Comparison of ENCODE assay signal across 13 mouse cellular contexts in genomic region chr7:143805199-143805624, GRCm38 (mm10). TPM values are rescaled to one million over a fixed set of nuclear protein-coding genes. Genes with fewer than 3 reads are reported as not detected.
A peak's percentile ranks its signal among the peaks of the same experiment; 100 is the strongest.
DNase-seq lines count a peak whose midpoint lies in the region; ATAC-seq lines count a peak whose summit lies in the region.
"Had no signal": no experiment of that assay in that cellular context is flagged by ENCODE, and none has a peak within 500 bp of the region (broad histone marks: within the 10 kb centered on the region; RNA-seq: fewer than 3 reads in every experiment).

No protein-coding gene starts in this region.

- H3K4me1 ChIP-seq in hindbrain, embryonic 14.5 days (replicated peaks; ENCODE audit: control insufficient read depth, insufficient read depth, low read length), result no peaks in the 10 kb centered on the region
- H3K4me1 ChIP-seq in hindbrain, embryonic 13.5 days (replicated peaks), result no peaks in the 10 kb centered on the region
- no peaks in the 10 kb centered on the region for H3K4me1 ChIP-seq in midbrain, embryonic 14.5 days (ENCODE audit: control insufficient read depth, insufficient read depth, low read length)
- H3K4me1 ChIP-seq in midbrain, embryonic 11.5 days (ENCODE audit: control insufficient read depth, insufficient read depth, low read length), result no peaks in the 10 kb centered on the region
- 0 out of 2 replicates have a peak, but pooled peaks cover 12% of the 10 kb centered on the region for H3K4me1 ChIP-seq in stomach, embryonic 15.5 days
- H3K4me1 ChIP-seq: embryonic facial prominence, embryonic 15.5 days; midbrain, embryonic 10.5 days had no signal

- H3K9me3 ChIP-seq in hindbrain, embryonic 14.5 days (ENCODE audit: control insufficient read depth, low read length), result no peaks in the 10 kb centered on the region
- H3K9me3 ChIP-seq in hindbrain, embryonic 13.5 days, result no peaks in the 10 kb centered on the region
- H3K9me3 ChIP-seq in midbrain, embryonic 14.5 days (ENCODE audit: control insufficient read depth, low read length), result no peaks in the 10 kb centered on the region
- H3K9me3 ChIP-seq in midbrain, embryonic 11.5 days (ENCODE audit: control insufficient read depth, low read length), result no peaks in the 10 kb centered on the region
- H3K9me3 ChIP-seq in stomach, embryonic 15.5 days, result no peaks in the 10 kb centered on the region
- H3K9me3 ChIP-seq: embryonic facial prominence, embryonic 15.5 days; midbrain, embryonic 10.5 days had no signal

- H3K36me3 ChIP-seq in hindbrain, embryonic 14.5 days (replicated peaks; ENCODE audit: control insufficient read depth, insufficient read depth), result peaks cover 72% of the 10 kb centered on the region
- H3K36me3 ChIP-seq in hindbrain, embryonic 13.5 days, result peaks cover 90% of the 10 kb centered on the region
- H3K36me3 ChIP-seq in midbrain, embryonic 14.5 days (ENCODE audit: control insufficient read depth, insufficient read depth, low read length), result peaks cover 66% of the 10 kb centered on the region
- H3K36me3 ChIP-seq in midbrain, embryonic 11.5 days (ENCODE audit: control insufficient read depth, insufficient read depth, low read length), result peaks cover 10% of the 10 kb centered on the region
- H3K36me3 ChIP-seq in stomach, embryonic 15.5 days, result peaks cover 22% of the 10 kb centered on the region

- no peak overlapping the region for H3K9ac ChIP-seq in hindbrain, embryonic 14.5 days
- no peak overlapping the region for H3K9ac ChIP-seq in hindbrain, embryonic 13.5 days
- no peak overlapping the region for H3K9ac ChIP-seq in midbrain, embryonic 14.5 days (replicated peaks; ENCODE audit: low read length)
- H3K9ac ChIP-seq in midbrain, embryonic 11.5 days (ENCODE audit: low read length), result no peak overlapping the region
- no peak overlapping the region for H3K9ac ChIP-seq in stomach, embryonic 15.5 days
- H3K9ac ChIP-seq: embryonic facial prominence, embryonic 15.5 days had no signal

- WGBS in hindbrain, embryonic 14.5 days, result 60% methylated on average over 5 of the region's 5 CpGs
- 66% methylated on average over 5 of the region's 5 CpGs for WGBS in hindbrain, embryonic 13.5 days
- 88% methylated on average over 5 of the region's 5 CpGs for WGBS in midbrain, embryonic 14.5 days
- WGBS in midbrain, embryonic 11.5 days, result 77% methylated on average over 5 of the region's 5 CpGs
- WGBS in stomach, embryonic 15.5 days, result 31% methylated on average over 5 of the region's 5 CpGs

- H3K4me2 ChIP-seq in hindbrain, embryonic 14.5 days (replicated peaks), result no peak overlapping the region
- no peak overlapping the region for H3K4me2 ChIP-seq in hindbrain, embryonic 13.5 days
- H3K4me2 ChIP-seq in midbrain, embryonic 14.5 days (ENCODE audit: low read length), result no peak overlapping the region
- no peak overlapping the region for H3K4me2 ChIP-seq in midbrain, embryonic 11.5 days
- H3K4me2 ChIP-seq in stomach, embryonic 15.5 days, result no peak overlapping the region
- H3K4me2 ChIP-seq: embryonic facial prominence, embryonic 15.5 days had no signal

- H3K27me3 ChIP-seq in hindbrain, embryonic 14.5 days (ENCODE audit: control insufficient read depth, insufficient read depth, low read length), result no peaks in the 10 kb centered on the region
- no peaks in the 10 kb centered on the region for H3K27me3 ChIP-seq in hindbrain, embryonic 13.5 days
- H3K27me3 ChIP-seq in midbrain, embryonic 14.5 days (ENCODE audit: control insufficient read depth, insufficient read depth, low read length), result no peaks in the 10 kb centered on the region
- no peaks in the 10 kb centered on the region for H3K27me3 ChIP-seq in midbrain, embryonic 11.5 days (ENCODE audit: control insufficient read depth, insufficient read depth, low read length)
- H3K27me3 ChIP-seq in stomach, embryonic 15.5 days (replicated peaks), result no peaks in the 10 kb centered on the region
- H3K27me3 ChIP-seq: embryonic facial prominence, embryonic 15.5 days had no signal

- peak; percentile 48; the same call in 1 of the 2 replicates for ATAC-seq in hindbrain, embryonic 14.5 days (ENCODE audit: low FRiP score)
- no peak for ATAC-seq in hindbrain, embryonic 13.5 days (ENCODE audit: low FRiP score)
- no peak for ATAC-seq in midbrain, embryonic 14.5 days (ENCODE audit: low FRiP score, low TSS enrichment)
- no peak for ATAC-seq in midbrain, embryonic 11.5 days (ENCODE audit: low FRiP score)
- peak; percentile 33; the same call in 1 of the 2 replicates for ATAC-seq in stomach, embryonic 15.5 days (ENCODE audit: insufficient read depth, low FRiP score, low read depth)
- ATAC-seq in granulocyte monocyte progenitor cell, adult 5-6 weeks (replicated peaks; ENCODE audit: poor library complexity, severe bottlenecking), result no peak

- H3K4me3 ChIP-seq in hindbrain, embryonic 14.5 days (replicated peaks; ENCODE audit: low read length), result no peak overlapping the region
- H3K4me3 ChIP-seq in hindbrain, embryonic 13.5 days, result no peak overlapping the region
- H3K4me3 ChIP-seq in midbrain, embryonic 14.5 days (replicated peaks; ENCODE audit: low read depth, low read length), result no peak overlapping the region
- H3K4me3 ChIP-seq in midbrain, embryonic 11.5 days (ENCODE audit: low read depth, low read length), result no peak overlapping the region
- no peak overlapping the region for H3K4me3 ChIP-seq in stomach, embryonic 15.5 days (replicated peaks)
- H3K4me3 ChIP-seq: embryonic facial prominence, embryonic 15.5 days; midbrain, embryonic 10.5 days had no signal

- H3K27ac ChIP-seq in hindbrain, embryonic 14.5 days, result no peak overlapping the region
- H3K27ac ChIP-seq in hindbrain, embryonic 13.5 days, result no peak overlapping the region
- no peak overlapping the region for H3K27ac ChIP-seq in midbrain, embryonic 14.5 days (replicated peaks; ENCODE audit: low read depth, low read length)
- H3K27ac ChIP-seq in midbrain, embryonic 11.5 days (ENCODE audit: low read depth, low read length), result no peak overlapping the region
- H3K27ac ChIP-seq in stomach, embryonic 15.5 days, result peak overlapping the region; percentile 23; the same call in 1 of the 2 replicates
- H3K27ac ChIP-seq: embryonic facial prominence, embryonic 15.5 days; midbrain, embryonic 10.5 days had no signal

- peak; percentile 43 for DNase-seq in hindbrain, embryonic 14.5 days (ENCODE audit: low spot score)
- DNase-seq in midbrain, embryonic 14.5 days, result peak; percentile 4
- DNase-seq in midbrain, embryonic 11.5 days (ENCODE audit: low spot score, missing footprints), result no peak
- peak; percentile 30 for DNase-seq in layer of hippocampus, adult 9-10 months (ENCODE audit: low spot score)
- DNase-seq in thymus, postnatal 36 days, result no peak

RNA-seq across cellular contexts. Expression of gene Nadsyn1, which starts 17.4 kb away (rescaled TPM):
- 5.0 and 5.8 TPM in 2 replicates for polyA plus RNA-seq in hindbrain, embryonic 14.5 days (2014; fragmentation: Nextera tagmentation; extraction: Ambion mirVana)
- polyA plus RNA-seq in hindbrain, embryonic 13.5 days (2015; fragmentation: Nextera tagmentation; extraction: Ambion mirVana), result 5.4 and 7.6 TPM in 2 replicates
- 6.5 and 7.1 TPM in 2 replicates for polyA plus RNA-seq in midbrain, embryonic 14.5 days (2014; fragmentation: Nextera tagmentation; extraction: Ambion mirVana)
- 7.9 and 8.3 TPM in 2 replicates for polyA plus RNA-seq in midbrain, embryonic 11.5 days (2014; fragmentation: Nextera tagmentation; extraction: Ambion mirVana)
- 9.8 and 12.3 TPM in 2 replicates for polyA plus RNA-seq in stomach, embryonic 15.5 days (2015; fragmentation: Nextera tagmentation; extraction: Ambion mirVana)
- total RNA-seq in granulocyte monocyte progenitor cell, adult 5-6 weeks (2014; fragmentation: Nextera tagmentation), result 5.1 and 10.5 TPM in 2 replicates
- 13.2 and 16.4 TPM in 2 replicates for total RNA-seq in granulocyte monocyte progenitor cell, adult 5-6 weeks (2017)

RNA-seq across cellular contexts. Expression of gene Dhcr7, which starts 17.7 kb away (rescaled TPM):
- polyA plus RNA-seq in hindbrain, embryonic 14.5 days (2014; fragmentation: Nextera tagmentation; extraction: Ambion mirVana), result 86.1 and 98.6 TPM in 2 replicates
- polyA plus RNA-seq in hindbrain, embryonic 13.5 days (2015; fragmentation: Nextera tagmentation; extraction: Ambion mirVana), result 51.7 and 54.5 TPM in 2 replicates
- polyA plus RNA-seq in midbrain, embryonic 14.5 days (2014; fragmentation: Nextera tagmentation; extraction: Ambion mirVana), result 64.6 and 73.3 TPM in 2 replicates
- polyA plus RNA-seq in midbrain, embryonic 11.5 days (2014; fragmentation: Nextera tagmentation; extraction: Ambion mirVana), result 88.7 and 89.8 TPM in 2 replicates
- 49.9 and 51.1 TPM in 2 replicates for polyA plus RNA-seq in stomach, embryonic 15.5 days (2015; fragmentation: Nextera tagmentation; extraction: Ambion mirVana)
- total RNA-seq in granulocyte monocyte progenitor cell, adult 5-6 weeks (2014; fragmentation: Nextera tagmentation), result 16.8 and 34.7 TPM in 2 replicates
- total RNA-seq in granulocyte monocyte progenitor cell, adult 5-6 weeks (2017), result 6.9 and 15.8 TPM in 2 replicates

RNA-seq across cellular contexts. Expression of gene Mrgpre, which starts 20.9 kb away (rescaled TPM):
- 8.7 and 9.2 TPM in 2 replicates for polyA plus RNA-seq in hindbrain, embryonic 14.5 days (2014; fragmentation: Nextera tagmentation; extraction: Ambion mirVana)
- 3.8 and 4.0 TPM in 2 replicates for polyA plus RNA-seq in hindbrain, embryonic 13.5 days (2015; fragmentation: Nextera tagmentation; extraction: Ambion mirVana)
- 6.9 and 7.2 TPM in 2 replicates for polyA plus RNA-seq in midbrain, embryonic 14.5 days (2014; fragmentation: Nextera tagmentation; extraction: Ambion mirVana)
- 2.7 and 3.7 TPM in 2 replicates for polyA plus RNA-seq in midbrain, embryonic 11.5 days (2014; fragmentation: Nextera tagmentation; extraction: Ambion mirVana)
- polyA plus RNA-seq in stomach, embryonic 15.5 days (2015; fragmentation: Nextera tagmentation; extraction: Ambion mirVana), result 0.90 and 1.6 TPM in 2 replicates
- total RNA-seq in granulocyte monocyte progenitor cell, adult 5-6 weeks (2014; fragmentation: Nextera tagmentation), result 2.6 and 2.9 TPM in 2 replicates
- total RNA-seq in granulocyte monocyte progenitor cell, adult 5-6 weeks (2017), result 0.34 and 0.41 TPM in 2 replicates

RNA-seq across cellular contexts. Expression of gene Mrgprg, which starts 38.4 kb away (rescaled TPM):
- not detected in 2 replicates for polyA plus RNA-seq in hindbrain, embryonic 14.5 days (2014; fragmentation: Nextera tagmentation; extraction: Ambion mirVana)
- polyA plus RNA-seq in hindbrain, embryonic 13.5 days (2015; fragmentation: Nextera tagmentation; extraction: Ambion mirVana), result not detected in 2 replicates
- not detected in 2 replicates for polyA plus RNA-seq in midbrain, embryonic 14.5 days (2014; fragmentation: Nextera tagmentation; extraction: Ambion mirVana)
- not detected in 2 replicates for polyA plus RNA-seq in midbrain, embryonic 11.5 days (2014; fragmentation: Nextera tagmentation; extraction: Ambion mirVana)
- polyA plus RNA-seq in stomach, embryonic 15.5 days (2015; fragmentation: Nextera tagmentation; extraction: Ambion mirVana), result not detected in 2 replicates
- not detected in 2 replicates for total RNA-seq in granulocyte monocyte progenitor cell, adult 5-6 weeks (2014; fragmentation: Nextera tagmentation)
- not detected in 2 replicates for total RNA-seq in granulocyte monocyte progenitor cell, adult 5-6 weeks (2017)
- polyA plus RNA-seq: embryonic facial prominence, embryonic 15.5 days; heart, embryonic 16.5 days; limb, embryonic 11.5 days; midbrain, embryonic 10.5 days; testis, adult 2 months had no signal

RNA-seq across cellular contexts. Expression of gene Osbpl5, which starts 48.4 kb away (rescaled TPM):
- 35.0 and 38.1 TPM in 2 replicates for polyA plus RNA-seq in hindbrain, embryonic 14.5 days (2014; fragmentation: Nextera tagmentation; extraction: Ambion mirVana)
- polyA plus RNA-seq in hindbrain, embryonic 13.5 days (2015; fragmentation: Nextera tagmentation; extraction: Ambion mirVana), result 27.6 and 31.4 TPM in 2 replicates
- polyA plus RNA-seq in midbrain, embryonic 14.5 days (2014; fragmentation: Nextera tagmentation; extraction: Ambion mirVana), result 30.1 and 33.2 TPM in 2 replicates
- polyA plus RNA-seq in midbrain, embryonic 11.5 days (2014; fragmentation: Nextera tagmentation; extraction: Ambion mirVana), result 11.2 and 13.0 TPM in 2 replicates
- polyA plus RNA-seq in stomach, embryonic 15.5 days (2015; fragmentation: Nextera tagmentation; extraction: Ambion mirVana), result 34.4 and 36.5 TPM in 2 replicates
- 3.9 and 5.2 TPM in 2 replicates for total RNA-seq in granulocyte monocyte progenitor cell, adult 5-6 weeks (2014; fragmentation: Nextera tagmentation)
- 7.5 and 16.6 TPM in 2 replicates for total RNA-seq in granulocyte monocyte progenitor cell, adult 5-6 weeks (2017)

Comparison
In these comparisons a context has a peak if more than half of its experiments do, and no peak if none do; other contexts are left out.
1. ATAC-seq: peak in hindbrain, embryonic 14.5 days (single experiment) and stomach, embryonic 15.5 days (single experiment); none in hindbrain, embryonic 13.5 days (single experiment), midbrain, embryonic 14.5 days (single experiment), midbrain, embryonic 11.5 days (single experiment) and granulocyte monocyte progenitor cell, adult 5-6 weeks (single experiment).
2. DNase-seq: peak in hindbrain, embryonic 14.5 days (single experiment), midbrain, embryonic 14.5 days (single experiment) and layer of hippocampus, adult 9-10 months (single experiment); none in midbrain, embryonic 11.5 days (single experiment) and thymus, postnatal 36 days (0 of 2).